Mouse (Mus musculus) left cerebral cortex, postnatal 10 days (tissue): ENCODE measurements around the gene Rap1a. TPM values are rescaled to one million over a fixed set of nuclear protein-coding genes. Genes with fewer than 3 reads are reported as not detected.
A peak's percentile ranks its signal among the peaks of the same experiment; 100 is the strongest.
"Not testable (repeated sequence)": the region's sequence is repeated elsewhere in the genome, so short reads cannot be mapped to it uniquely, and the experiment has no call there.

Experiments
- DNase-seq, 2 experiments: peaks; one replicate each; pipeline ENCODE4 v3.0.0; 2021 to 2022; ENCODE audit warnings: low spot score in 2 of 2, mixed read lengths in 1 of 2; ENCODE audit errors: extremely low spot score in 1 of 2
- intact Hi-C: fragments of 180-260 bp; cut with DNase I; formaldehyde crosslinking; loops from one replicate; pipeline ENCODE4 v1.15.1; 2025
- total RNA-seq, 2 experiments: library from RNA; stranded (reverse); gene quantifications; 2 replicates each; pipeline ENCODE4 v1.2.3; 2021

Rap1a gene
- total RNA-seq, 2 experiments from 2014 or later, result 75.7 to 86.0 TPM

DNA sequence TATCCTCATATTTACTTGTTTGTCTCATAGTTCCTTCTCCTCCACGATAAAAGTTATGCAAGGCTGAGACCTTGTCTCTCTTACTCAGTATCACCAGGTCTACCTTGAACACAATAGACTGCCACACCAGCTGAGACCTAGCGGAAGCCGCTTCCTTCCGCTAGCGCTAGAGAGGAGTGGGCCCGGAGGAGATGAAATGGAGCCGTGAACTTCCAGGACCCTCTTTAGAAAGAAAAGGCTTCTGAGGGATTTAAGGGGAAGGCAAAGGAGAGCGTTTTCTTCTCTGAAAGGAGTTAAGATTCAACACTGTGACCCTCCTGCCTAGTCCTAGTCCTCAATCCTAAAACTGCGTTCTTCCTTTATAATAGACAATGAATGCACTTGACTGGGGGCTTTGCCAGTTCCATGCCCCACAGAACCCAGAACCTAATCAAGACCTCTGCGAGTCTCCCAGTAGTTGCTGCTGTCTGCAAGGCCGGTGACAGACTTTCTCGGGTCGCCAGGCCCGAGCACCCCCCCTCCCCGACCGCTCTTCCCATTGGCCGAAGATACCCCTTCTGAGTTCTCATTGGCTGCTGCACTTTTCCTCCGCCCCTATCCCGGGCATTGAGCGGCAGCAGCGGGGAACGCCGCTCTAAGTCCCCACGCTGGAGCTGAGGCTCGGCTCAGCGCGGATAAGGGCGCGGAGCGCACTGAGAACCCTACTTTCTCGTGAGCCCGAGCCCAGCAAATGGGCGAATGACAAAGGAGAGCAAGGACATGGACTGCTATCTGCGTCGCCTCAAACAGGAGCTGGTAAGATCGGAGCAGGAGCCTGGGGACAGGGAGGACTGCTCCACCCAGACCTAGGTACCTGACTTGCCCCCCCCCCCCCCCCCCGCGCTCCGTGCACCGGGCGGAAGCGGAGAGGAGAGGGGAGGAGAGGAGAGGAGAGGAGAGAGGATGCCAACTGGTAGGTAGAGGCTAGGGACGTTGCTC, 96.8 kb downstream of the Rap1a start, which contains the start of gene Inka2:
TSS of gene Inka2 (plus strand) at position 569 of the 978 bp plus-strand sequence.
- intact Hi-C loops, result no loop called here
- peak; percentile 81 to 88 for DNase-seq

DNA sequence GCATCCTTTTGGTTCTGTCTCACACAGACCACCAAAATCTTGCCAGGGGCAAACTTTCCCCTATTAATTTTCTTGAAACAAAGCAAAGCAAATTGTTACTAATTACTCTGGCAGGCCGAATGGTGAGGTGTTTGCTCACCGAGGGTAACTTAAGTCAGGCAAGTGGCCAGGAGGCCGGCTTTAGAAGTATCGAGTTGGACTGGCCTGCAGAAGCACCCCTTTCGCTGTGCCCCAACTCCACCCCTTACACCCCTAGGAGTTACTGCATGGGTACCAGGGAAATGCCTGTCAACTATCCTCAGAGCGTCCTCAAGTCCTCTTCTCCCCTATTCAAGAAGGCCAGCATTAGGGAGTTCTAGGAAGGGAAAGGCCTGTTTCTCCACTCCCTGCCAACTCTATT, 97.6 kb downstream of the Rap1a start:
- intact Hi-C loops, result no loop called here
- peak in 1 of 2 experiments; percentile 21 for DNase-seq

DNA sequence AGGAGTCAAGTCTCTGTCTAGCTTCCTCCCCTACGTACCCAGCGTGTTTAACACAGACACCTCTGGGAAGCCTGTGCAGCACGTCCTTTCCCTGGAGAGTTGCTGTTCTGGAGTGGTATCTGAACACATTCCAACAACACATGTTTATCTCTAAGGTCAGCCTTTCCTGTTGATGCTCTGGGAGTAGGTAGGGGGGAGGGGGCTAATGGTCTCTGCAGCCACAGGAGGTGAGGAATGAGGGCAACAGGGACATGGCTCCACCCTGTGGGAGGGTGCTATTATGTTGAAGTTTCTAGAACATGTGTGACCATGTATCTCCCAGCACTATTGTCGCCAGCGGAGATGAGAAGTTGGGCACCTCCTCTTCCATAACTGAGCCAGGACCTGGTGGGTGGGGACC, 99.7 kb downstream of the Rap1a start:
- peak in 1 of 2 experiments; percentile 35 for DNase-seq
- intact Hi-C loops, result no loop called here

DNA sequence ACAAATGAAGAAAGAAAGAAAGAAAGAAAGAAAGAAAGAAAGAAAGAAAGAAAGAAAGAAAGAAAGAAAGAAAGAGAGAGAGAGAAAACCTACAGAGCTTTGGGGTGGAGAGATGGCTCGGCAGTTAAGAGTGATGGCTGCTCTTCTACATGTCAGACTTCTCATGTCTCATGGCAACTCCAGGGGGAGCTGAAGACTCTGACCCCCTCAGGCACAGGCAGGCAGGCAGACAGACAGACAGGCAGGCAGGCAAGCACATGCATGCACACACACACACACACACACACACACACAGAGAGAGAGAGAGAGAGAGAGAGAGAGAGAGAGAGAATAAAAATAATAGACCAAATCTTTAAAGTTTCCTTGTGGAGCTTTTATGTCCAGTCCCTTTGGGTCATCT, 100.3 kb downstream of the Rap1a start:
- DNase-seq, intact Hi-C loops: not testable (repeated sequence)

DNA sequence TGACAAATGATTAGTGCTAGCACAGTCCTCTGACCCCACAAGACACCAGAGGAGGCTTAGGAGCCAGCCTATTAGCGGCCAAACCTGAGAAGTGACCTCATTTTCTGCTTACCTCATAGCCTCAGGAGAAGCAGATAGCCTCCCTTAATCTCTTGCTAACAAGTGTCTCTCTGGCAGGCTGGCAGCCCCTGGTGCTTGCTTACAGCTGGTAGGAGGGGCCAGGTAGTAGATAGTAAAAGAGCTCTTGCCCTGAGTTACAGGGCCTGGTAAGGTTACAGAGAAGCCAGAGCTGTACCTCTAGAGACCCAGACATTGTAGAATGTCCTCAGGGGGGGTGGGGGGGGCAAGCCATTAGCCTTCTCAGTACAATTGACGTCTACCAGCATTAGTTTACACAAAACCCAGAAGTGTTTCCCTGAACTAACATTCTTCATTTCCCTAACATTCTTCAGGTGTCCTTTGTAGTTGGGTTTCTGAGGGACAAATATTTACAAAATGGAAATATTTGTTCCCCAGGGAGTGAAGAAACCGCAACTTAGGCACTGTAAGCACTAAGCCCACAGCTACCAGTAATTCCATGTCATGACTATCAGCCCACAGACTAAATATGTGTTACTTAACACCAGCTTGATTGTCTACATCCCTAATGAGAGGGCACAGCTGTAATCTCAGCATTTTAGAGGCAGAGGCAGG, 101.7 kb downstream of the Rap1a start:
- intact Hi-C loops, result no loop called here
- DNase-seq, result no peak

DNA sequence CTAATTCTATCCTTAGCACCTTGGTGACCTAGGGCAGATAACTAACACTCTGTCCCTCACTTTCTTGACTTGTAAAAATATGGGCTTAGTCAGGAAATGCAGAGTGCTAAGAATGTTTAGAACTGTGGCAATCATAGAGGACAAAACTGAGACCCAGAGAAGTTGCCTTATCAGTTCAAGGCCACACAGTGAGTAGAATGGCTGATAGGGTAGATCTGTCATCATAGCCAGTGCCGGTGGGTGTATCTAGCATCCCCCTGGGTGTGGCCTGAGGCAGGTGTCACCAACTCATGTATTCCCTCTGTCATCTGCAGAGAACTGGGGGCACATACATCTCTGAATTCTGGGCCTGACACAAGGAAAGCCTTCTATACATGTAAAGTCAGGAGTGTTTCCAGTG, 102.8 kb downstream of the Rap1a start:
- no peak for DNase-seq
- intact Hi-C loops, result no loop called here

DNA sequence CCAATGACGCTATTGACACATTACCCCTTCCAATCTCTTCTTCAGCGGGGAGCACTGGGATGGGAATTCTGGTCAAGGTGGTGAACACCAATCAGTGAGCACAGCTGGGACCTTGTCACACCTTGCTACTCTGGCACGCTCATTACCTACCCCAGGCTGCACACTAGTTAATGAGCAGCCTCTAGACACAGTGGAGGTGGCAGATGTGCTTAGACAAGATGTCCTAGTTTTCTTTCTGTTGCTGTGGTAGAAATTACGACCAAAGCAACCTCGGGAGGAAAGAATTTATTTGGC, 104.0 kb downstream of the Rap1a start:
- intact Hi-C loops, result no loop called here
- no peak for DNase-seq

DNA sequence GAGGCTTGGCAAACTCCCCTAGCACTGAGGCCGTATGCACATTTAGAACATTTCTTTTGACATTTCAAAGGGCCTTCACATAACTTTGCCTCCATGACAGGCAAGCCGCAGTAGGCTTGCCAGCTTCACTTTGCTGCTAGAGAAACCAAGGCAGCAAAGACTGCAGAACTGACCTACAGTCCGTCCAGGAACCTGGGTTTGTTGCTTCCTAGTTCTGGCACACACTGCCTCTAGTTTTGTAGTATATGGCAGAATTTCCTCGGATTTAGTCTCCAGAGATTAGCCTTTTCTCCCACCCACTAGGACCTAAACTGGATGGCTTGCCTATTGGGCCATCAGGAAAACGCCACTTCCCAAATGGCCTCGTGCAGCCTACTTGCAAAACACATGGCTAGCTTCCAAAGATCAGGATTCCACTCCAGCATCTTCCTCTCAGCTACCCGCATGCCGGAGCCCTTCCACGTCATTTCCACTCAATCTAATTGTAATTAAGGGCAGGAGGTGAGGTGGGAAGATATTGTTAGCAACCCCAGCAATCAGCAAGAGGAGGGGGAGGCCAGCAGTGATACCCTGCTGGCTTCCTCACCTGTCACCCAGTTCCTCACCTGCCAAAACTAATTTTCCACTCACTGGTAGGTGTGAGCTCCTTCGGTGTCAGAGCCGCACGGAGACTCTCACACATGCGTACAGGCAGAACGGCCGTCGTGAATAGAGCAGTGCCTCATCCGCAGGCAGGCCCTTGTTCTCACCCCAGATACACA, 104.6 kb downstream of the Rap1a start:
- peak in 1 of 2 experiments; percentile 16 for DNase-seq
- intact Hi-C loops, result no loop called here

DNA sequence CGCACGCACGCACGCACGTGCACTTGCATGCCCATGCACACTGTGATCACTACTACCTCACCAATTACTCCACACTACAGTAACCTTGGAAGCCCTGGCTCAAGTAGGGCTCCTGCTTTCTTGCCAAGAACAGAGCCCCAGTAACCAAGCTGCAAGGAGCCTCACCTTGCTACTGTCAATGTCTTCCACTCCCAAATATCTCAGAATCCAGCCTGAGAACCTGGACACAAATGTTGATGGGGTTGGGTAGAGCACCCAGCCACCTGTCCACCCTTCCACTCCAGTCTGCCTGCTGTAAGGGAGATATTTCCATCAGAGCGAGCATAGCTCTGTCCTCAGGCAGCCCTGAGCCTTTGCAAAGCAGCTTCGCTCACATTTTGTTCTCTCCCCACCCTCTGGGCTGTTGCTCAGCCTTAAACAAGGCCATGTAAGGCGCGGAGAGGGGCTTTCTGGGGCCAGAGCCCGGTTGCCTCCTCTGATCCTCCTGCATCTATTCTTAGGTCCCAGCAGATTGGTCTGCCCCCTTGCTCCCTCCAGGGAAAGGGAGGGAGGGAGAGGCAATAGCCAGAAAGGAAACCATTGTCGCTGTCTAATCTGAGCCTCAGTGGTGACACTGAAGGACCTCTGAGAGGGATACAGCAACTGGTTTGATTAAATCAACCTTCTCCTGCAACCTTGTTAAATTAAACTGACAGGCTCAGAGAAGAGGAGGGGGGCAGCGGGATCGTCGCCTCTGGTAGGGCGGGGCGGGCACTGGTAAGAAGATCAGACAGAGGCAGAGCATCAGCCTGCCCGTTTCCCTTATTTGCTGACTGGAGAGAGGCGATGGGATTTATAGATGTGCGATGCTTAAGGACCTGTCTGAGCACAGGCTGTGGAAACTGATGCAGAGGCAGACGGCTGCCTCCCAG, 105.4 kb downstream of the Rap1a start:
- intact Hi-C loops, result no loop called here
- peak in 1 of 2 experiments; percentile 52 for DNase-seq

DNA sequence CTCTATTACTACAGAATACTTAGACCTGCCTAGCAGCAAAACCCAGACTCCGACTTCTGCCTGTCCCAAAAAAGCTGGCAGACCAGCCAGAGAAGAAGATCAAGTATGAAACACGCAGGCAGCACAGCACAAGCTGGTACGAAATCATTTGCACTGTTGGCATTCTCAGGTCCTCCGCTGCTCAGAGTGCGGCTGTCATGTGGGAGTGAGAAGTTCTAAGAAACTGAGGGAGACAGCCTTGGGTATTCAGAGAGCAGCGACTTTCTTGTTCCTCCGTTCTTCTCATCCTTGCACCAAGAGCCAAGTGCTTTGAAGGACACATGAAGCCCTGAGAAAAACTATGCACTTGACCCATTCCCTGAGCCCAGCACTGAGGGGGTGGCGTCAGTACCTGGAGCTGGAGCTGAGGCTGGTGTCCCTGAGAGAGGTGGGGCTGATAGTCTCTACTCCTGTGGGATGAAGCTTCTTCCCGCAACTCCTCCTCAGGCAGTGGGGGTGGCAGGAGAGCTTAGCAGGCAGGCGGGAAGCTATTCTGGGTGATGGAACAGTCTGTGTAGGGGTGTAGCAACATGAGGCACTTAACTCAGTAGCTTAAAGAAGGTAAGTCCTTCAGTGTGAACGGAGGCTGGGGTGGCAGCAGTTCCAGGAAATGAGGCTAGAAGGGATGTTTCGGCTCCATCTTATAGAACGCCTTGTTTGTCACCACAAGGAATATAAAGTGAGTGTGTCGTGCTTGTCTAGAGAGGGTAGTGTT, 107.6 kb downstream of the Rap1a start:
- DNase-seq, result peak; percentile 60 to 62
- intact Hi-C loops, result no loop called here

DNA sequence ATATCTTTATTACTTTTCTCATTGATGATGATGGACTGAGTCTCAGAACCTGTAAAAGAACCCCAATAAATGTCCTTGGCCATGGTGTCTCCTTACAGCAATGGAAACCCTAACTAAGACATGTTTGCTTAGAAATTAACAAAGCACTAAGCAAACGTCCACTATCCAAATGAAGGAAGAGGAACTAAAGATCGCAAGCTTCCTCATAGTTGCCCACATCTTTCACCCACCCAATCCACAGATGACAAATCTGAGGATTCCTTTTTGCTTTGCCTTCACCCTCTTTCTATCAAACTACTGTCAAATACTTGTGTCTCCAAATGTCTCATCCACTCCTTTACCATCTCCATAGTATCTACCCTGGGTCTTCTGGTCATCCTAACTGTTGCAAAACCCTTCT, 112.6 kb downstream of the Rap1a start:
- intact Hi-C loops, result loop anchor here (5.0 kb wide), 2 partner anchors 209 to 269 kb away; partner anchors contain the start of gene Wdr77
- no peak for DNase-seq

DNA sequence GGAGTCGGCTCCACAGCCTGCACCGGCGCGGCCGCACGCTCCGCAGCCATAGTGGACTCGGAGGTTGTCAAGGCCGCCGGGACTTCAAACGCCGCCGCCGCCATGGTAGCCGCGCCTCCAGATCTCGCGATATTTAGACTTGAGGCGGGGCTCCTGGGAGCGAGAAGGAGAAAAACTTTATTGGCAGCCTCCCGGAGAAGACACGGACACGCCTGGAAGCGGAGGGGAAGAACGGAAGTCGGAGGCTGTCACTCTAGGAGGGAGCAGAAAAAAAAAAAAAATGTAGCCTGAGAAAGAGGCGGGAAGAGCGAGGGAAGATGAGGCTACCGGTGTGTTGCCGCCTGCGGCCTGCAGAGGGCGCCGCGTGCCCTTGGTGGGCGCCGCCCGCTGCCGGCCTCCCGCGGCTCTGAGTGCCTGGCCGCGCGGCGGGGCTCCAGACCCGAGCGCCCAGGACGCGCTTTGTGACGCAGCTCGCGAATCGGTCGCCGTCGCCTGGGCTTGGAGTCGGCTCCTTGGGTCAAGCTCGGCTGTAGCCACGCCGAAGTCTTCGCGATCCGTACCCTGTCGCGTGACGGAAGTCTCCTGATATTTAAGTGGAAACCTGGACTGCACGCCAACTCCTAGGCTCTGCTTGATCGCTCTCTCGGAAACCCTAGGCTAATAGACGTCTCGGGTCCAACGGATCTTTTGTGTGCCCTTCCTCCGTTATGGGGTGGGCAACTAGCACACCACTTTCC, 113.6 kb downstream of the Rap1a start, which contains the start of gene Ddx20:
TSS of gene Ddx20 (minus strand) at position 251 of the 737 bp plus-strand sequence.
- DNase-seq, result peak; percentile 97 to 98
- intact Hi-C loops, result loop anchor here (2.0 to 5.0 kb wide), 3 partner anchors 39 to 270 kb away; partner anchors contain the start of gene Wdr77

DNA sequence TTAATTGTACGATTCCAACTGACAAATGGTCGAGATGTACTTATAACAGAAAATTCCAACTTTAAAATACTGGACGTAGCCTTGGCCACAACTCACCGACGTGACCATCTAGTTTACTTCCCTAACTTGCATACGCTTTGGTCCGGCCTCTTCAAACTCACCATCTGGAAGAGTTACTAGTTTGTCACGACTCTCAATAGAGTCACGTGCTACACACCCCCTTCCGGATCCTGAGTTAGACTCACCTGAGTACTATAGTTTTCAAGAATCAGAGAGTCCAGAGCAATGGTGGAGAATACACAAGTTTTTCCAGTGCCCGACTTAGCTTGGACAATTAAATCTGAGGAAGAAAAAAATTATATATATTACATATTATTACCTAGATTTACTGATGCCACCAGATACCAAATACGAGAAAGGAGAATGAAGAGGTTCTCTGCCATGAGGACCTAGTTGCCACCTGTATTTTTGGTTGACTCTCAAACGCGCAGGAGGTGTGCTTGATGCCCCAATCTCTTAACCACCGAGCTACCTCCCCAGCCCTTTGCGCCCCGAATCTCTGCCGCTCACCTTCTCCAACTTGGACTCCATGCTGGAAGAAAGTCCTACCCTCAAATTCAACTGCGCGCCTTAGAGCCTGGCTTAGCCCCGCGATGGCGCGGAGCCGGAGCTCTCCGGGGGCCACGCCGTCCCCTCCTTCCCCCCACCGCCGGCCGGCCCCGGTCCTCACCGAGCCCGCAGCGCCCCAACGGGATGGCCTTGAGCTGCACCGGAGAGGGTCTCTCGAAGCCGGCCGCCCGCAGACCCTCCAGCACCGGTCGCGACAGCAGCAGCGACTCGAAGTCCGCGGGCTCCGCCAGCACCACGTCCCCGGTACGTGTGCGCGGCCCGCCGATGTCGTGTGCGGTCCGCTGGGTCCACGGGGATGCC, 114.5 kb downstream of the Rap1a start:
- DNase-seq, result no peak
- intact Hi-C loops, result loop anchor here (2.0 to 5.0 kb wide), 3 partner anchors 40 to 271 kb away; partner anchors contain the start of gene Wdr77

DNA sequence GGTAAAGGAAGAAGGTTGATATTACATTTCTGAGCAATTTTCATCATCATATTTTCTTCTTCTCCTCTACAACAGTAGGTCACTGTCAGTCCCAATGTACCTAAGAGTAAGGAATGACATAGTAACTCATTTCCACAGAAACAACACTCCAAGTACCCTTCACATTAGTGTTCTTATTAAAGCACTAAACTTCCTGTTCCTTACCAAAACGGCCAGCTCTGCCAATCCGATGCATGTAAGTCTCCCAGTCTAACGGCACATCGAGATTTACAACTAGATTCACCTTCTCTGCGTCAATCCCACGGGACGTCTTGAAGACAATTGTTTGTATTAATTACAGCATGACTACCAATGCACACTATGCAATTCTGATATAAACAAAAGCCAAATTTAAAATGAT, 120.8 kb downstream of the Rap1a start:
- intact Hi-C loops, result no loop called here
- DNase-seq, result no peak
